Mouse (Mus musculus) thymus, adult 2 months (tissue): ENCODE data around the gene Adcy2. TPM values are rescaled to one million over a fixed set of nuclear protein-coding genes. Genes with fewer than 3 reads are reported as not detected.

Source experiments
- DNase-seq: peaks from one replicate; pipeline ENCODE4 v3.0.0; 2021
- H3K27ac ChIP-seq: fragments of 200-500 bp; 2 replicates; pipeline ENCODE4 v1.5.1; 2012; ENCODE audit warnings: low read length, control low read depth; ENCODE audit not compliant: control insufficient read depth, insufficient read depth
- H3K27me3 ChIP-seq: fragments of 200-500 bp; 2 replicates; pipeline ENCODE4 v1.6.1; 2012; ENCODE audit warnings: mild to moderate bottlenecking, low read length, moderate library complexity, mixed read lengths; ENCODE audit not compliant: control insufficient read depth, insufficient read depth
- H3K36me3 ChIP-seq: fragments of 200-500 bp; 2 replicates; pipeline ENCODE4 v1.6.1; 2012; ENCODE audit warnings: mild to moderate bottlenecking, low read length, moderate library complexity; ENCODE audit not compliant: control insufficient read depth, insufficient read depth
- H3K4me1 ChIP-seq: fragments of 200-500 bp; replicated peaks from 2 replicates; pipeline ENCODE4 v1.6.1; 2012; ENCODE audit warnings: low read length; ENCODE audit not compliant: control insufficient read depth, insufficient read depth
- H3K4me3 ChIP-seq: fragments of 200-500 bp; 2 replicates; pipeline ENCODE4 v1.5.1; 2012; ENCODE audit warnings: mild to moderate bottlenecking, low read length, control low read depth, moderate library complexity; ENCODE audit not compliant: control insufficient read depth, insufficient read depth
- CTCF ChIP-seq: fragments of 200-500 bp; IDR thresholded peaks from 2 replicates; pipeline ENCODE4 v1.5.1; 2012; ENCODE audit warnings: mild to moderate bottlenecking, control low read depth, low read length, moderate library complexity, borderline replicate concordance; ENCODE audit not compliant: control insufficient read depth, poor library complexity, insufficient read depth; ENCODE audit errors: extremely low read depth
- POLR2A ChIP-seq: fragments of 200-500 bp; IDR thresholded peaks from 2 replicates; pipeline ENCODE4 v1.6.1; 2012; ENCODE audit warnings: mild to moderate bottlenecking, low read length, control low read depth, moderate library complexity; ENCODE audit not compliant: control insufficient read depth, poor library complexity, insufficient read depth; ENCODE audit errors: extremely low read depth
- WGBS: fragments of 180-500 bp; shearing (Covaris S2); methylation state at CpG from one replicate; pipeline ENCODE4 v1.1.7; 2018; 5-methylcytosine and 5-hydroxymethylcytosine counted together
- polyA plus RNA-seq: library from polyadenylated mRNA; depleted of rRNA; stranded (reverse); fragments of >200 nt; gene quantifications from 2 replicates; pipeline ENCODE4 v1.2.3, GENCODE M21; 2012

Adcy2 gene
- polyA plus RNA-seq, 1 experiment = 0.55 TPM

DNA sequence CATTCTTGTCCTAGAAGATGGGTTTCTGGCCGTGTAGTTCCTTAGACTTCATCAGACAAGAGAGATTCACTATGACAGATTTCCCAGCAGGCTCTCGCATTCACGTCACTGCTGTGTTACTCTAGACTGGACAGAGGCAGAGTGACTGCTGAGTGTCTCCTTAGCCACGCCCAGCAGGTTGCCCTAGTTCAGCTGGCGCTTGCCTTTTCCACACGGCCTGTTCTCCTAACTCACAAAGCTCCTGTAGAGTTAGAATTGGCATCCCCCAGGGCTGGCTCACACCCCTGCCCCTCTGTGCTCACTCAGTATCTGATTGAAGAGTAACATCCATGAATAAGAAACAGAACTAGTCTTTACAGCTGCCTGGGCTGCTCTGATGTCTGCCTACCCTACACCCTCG is 413.9 kb downstream of the Adcy2 start:
- H3K27ac ChIP-seq = no peak overlapping the region
- no peaks in the 10 kb centered on the region for H3K27me3 ChIP-seq
- no peak overlapping the region for H3K4me3 ChIP-seq
- 97% methylated on average over 7 of the region's 7 CpGs for WGBS
- no peak for DNase-seq
- peaks cover 33% of the 10 kb centered on the region for H3K36me3 ChIP-seq
- TF ChIP-seq CTCF = no peak
- TF ChIP-seq POLR2A = no peak
- H3K4me1 ChIP-seq = no peaks in the 10 kb centered on the region; the same call in 1 of the 2 replicates

DNA sequence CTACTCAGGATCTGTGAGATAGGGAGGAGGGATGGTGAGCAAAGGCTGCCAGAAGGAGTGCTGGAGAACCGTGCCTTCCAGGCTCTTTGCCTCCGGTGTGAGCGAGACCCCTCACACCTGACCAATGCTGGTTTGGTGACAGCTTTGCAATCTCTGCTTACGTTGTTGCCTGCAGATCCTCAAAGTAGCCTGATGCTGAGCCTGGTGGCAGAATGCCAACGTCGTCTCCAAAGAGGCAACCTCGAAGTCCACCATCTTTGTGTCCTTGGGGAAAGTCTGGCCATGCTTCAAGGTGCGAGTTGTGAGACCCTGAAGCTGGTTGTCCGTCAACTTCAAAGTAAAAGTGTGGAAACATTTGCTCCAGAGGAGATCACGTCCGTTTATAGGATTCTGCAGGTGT is 415.4 kb downstream of the Adcy2 start:
- WGBS = 98% methylated on average over 11 of the region's 11 CpGs
- H3K27ac ChIP-seq = no peak overlapping the region
- no peaks in the 10 kb centered on the region; the same call in 1 of the 2 replicates for H3K4me1 ChIP-seq
- H3K27me3 ChIP-seq = no peaks in the 10 kb centered on the region
- no peak for TF ChIP-seq CTCF
- no peak for TF ChIP-seq POLR2A
- no peak overlapping the region for H3K4me3 ChIP-seq
- peaks cover 21% of the 10 kb centered on the region for H3K36me3 ChIP-seq
- DNase-seq = no peak

DNA sequence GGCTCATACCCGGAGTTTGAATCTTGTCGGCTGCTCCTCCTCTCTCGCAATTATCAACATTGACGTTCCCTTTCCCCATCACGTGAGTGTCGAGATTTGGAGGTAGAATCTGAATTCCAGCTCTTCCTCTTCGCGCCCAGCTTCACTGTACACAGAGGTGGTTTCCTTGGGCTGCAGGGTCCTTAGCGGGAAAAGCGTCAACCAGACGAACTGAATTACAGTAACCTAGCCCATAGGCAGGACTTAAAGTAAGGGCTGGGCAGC is 416.9 kb downstream of the Adcy2 start:
- Histone ChIP-seq H3K4me1 (no peaks in the 10 kb centered on the region; the same call in 1 of the 2 replicates), H3K4me3 (peak overlapping the region; percentile 71), H3K36me3 (peaks cover 11% of the 10 kb centered on the region), H3K27me3 (no peaks in the 10 kb centered on the region), H3K27ac (peak overlapping the region; percentile 5; the same call in 1 of the 2 replicates)
- no peak for DNase-seq
- no peak for TF ChIP-seq CTCF
- no peak for TF ChIP-seq POLR2A
- 0% methylated on average over 11 of the region's 11 CpGs for WGBS

GRCm38 (mm10) chr13:68581747-68582516 is 417.4 kb downstream of the Adcy2 start, which contains the start of the genes Mtrr and Fastkd3:
TSS of gene Mtrr (minus strand) at chr13:68582149.
TSS of gene Fastkd3 (plus strand) at chr13:68582234.
- DNase-seq = peak; percentile 95
- Histone ChIP-seq H3K27ac (peak within 1 kb of the TSS; percentile 5; the same call in 1 of the 2 replicates), H3K27me3 (no peaks in the 10 kb centered on the region), H3K4me1 (no peaks in the 10 kb centered on the region; the same call in 1 of the 2 replicates), H3K4me3 (peak within 1 kb of the TSS; percentile 71), H3K36me3 (peaks cover 7% of the 10 kb centered on the region; the same call in 1 of the 2 replicates)
- WGBS = under 1% methylated on average over 81 of the region's 81 CpGs
- TF ChIP-seq POLR2A = peak; percentile 81
- peak; percentile 63; the same call in 1 of the 2 replicates for TF ChIP-seq CTCF

GRCm38 (mm10) chr13:68581086-68581740 is 418.1 kb downstream of the Adcy2 start:
- Histone ChIP-seq H3K27ac (no peak overlapping the region), H3K4me3 (peak overlapping the region; percentile 71), H3K36me3 (peaks cover 7% of the 10 kb centered on the region; the same call in 1 of the 2 replicates), H3K4me1 (no peaks in the 10 kb centered on the region; the same call in 1 of the 2 replicates), H3K27me3 (no peaks in the 10 kb centered on the region)
- DNase-seq = no peak
- TF ChIP-seq CTCF (no peak), POLR2A (no peak)
- 24% methylated on average over 14 of the region's 14 CpGs for WGBS

GRCm38 (mm10) chr13:68577945-68578344 is 421.4 kb downstream of the Adcy2 start:
- no peak overlapping the region for H3K27ac ChIP-seq
- no peak overlapping the region for H3K4me3 ChIP-seq
- H3K4me1 ChIP-seq = no peaks in the 10 kb centered on the region; the same call in 1 of the 2 replicates
- TF ChIP-seq POLR2A = no peak
- no peak for TF ChIP-seq CTCF
- H3K27me3 ChIP-seq = no peaks in the 10 kb centered on the region
- 78% methylated on average over 7 of the region's 7 CpGs for WGBS
- H3K36me3 ChIP-seq = no peaks in the 10 kb centered on the region
- DNase-seq = no peak

DNA sequence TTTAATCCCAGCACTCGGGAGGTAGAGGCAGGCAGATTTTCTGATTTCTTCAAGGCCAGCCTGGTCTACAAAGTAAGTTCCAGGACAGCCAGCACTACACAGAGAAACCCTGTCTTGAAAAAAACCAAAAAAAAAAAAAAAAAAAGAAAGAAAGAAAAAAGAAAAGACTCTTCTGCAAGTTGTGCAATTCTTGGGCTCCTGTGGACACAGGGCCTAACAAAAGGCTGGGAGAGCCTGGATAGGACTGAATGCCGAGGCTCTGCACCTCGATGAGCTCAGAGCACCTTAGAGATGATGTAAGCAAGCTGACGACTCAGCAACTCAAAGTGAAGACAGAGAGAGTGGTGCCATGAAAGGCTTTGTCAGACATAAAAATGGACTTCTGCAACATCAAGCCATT is 424.9 kb downstream of the Adcy2 start:
- TF ChIP-seq CTCF (no peak), POLR2A (no peak)
- Histone ChIP-seq H3K4me3 (no peak overlapping the region), H3K27ac (no peak overlapping the region), H3K36me3 (no peaks in the 10 kb centered on the region), H3K4me1 (no peaks in the 10 kb centered on the region), H3K27me3 (no peaks in the 10 kb centered on the region)
- WGBS = 94% methylated on average over 4 of the region's 4 CpGs
- no peak for DNase-seq
